Mouse (Mus musculus) neutrophil, adult 5-6 weeks (primary cell): Measurements from ENCODE around the gene Gpx3. TPM values are rescaled to one million over a fixed set of nuclear protein-coding genes. Genes with fewer than 3 reads are reported as not detected.
A peak's percentile ranks its signal among the peaks of the same experiment; 100 is the strongest.

ENCODE experiments used
- ATAC-seq: fragments of 151-379, 151-347 bp; 2 replicates; pipeline ENCODE4 v1.8.0; 2017; ENCODE audit warnings: mild to moderate bottlenecking, moderate TSS enrichment; ENCODE audit not compliant: insufficient number of reproducible peaks, poor library complexity, low FRiP score, severe bottlenecking; ENCODE audit errors: extremely low read depth
- total RNA-seq: library from RNA; stranded (forward); fragments of 200-1000 nt; gene quantifications from 2 replicates; pipeline ENCODE4 v1.2.3, GENCODE M21; 2017

The Gpx3 gene
- total RNA-seq, 1 experiment from 2014 or later = not detected

GRCm38 (mm10) chr11:54910081-54910665 is 7.9 kb downstream of the Gpx3 start:
- ATAC-seq = no peak

GRCm38 (mm10) chr11:54911201-54911600 is 8.9 kb downstream of the Gpx3 start:
- ATAC-seq = no peak

GRCm38 (mm10) chr11:54911671-54912502 is 9.6 kb downstream of the Gpx3 start:
- ATAC-seq = no peak

DNA sequence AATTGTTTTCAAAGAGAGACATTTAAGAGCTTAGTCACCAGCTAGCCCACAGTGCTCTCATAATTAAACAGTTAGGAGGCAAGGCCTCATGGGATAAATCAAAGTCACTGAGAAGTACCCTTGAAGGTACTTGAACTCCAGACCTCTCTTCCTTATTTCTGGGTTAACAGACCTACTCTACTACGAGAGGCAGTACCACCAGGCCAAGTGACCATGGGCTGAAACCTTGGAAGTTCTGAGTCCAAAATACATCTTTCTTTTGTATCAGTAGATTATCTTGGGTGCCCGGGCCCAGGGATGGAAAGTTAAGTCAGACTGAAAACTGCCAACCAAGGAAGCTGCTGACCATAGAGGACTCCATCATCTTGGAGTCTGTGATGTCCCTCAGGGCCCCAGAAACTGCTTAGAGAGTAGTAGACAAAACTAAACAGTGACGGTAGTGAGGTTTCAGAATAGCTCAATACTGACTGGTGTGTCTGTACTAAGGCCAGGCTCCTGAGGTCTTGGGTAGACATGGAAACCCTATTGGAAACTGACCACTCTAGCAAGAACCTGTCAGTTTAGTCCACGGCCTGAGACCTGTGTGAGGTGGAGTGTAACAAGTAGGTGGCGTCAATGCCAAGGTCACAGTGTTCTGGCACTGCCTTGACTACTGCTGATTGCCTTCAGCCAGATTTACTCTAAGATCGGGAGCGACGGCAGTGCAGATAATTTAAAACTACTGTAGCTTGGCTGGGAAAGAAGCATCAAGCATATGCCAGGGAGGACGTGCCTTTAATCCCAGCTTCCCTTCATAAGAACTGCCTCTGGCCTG is 10.5 kb downstream of the Gpx3 start:
- no peak for ATAC-seq

GRCm38 (mm10) chr11:54913841-54914240 is 11.6 kb downstream of the Gpx3 start:
- no peak for ATAC-seq

GRCm38 (mm10) chr11:54917461-54917860 is 15.2 kb downstream of the Gpx3 start:
- no peak for ATAC-seq

- no peak for ATAC-seq
These were observed 16.0 kb downstream of the Gpx3 start for GRCm38 (mm10) chr11:54918273-54918672.

- 0 out of 2 replicates have a peak, but pooled peaks have one; percentile 4 for ATAC-seq
These were observed 18.1 kb downstream of the Gpx3 start for GRCm38 (mm10) chr11:54920127-54920972.

GRCm38 (mm10) chr11:54920973-54921580 is 18.8 kb downstream of the Gpx3 start:
- no peak for ATAC-seq

- ATAC-seq = no peak
These were observed 19.5 kb downstream of the Gpx3 start for GRCm38 (mm10) chr11:54921798-54922197.

DNA sequence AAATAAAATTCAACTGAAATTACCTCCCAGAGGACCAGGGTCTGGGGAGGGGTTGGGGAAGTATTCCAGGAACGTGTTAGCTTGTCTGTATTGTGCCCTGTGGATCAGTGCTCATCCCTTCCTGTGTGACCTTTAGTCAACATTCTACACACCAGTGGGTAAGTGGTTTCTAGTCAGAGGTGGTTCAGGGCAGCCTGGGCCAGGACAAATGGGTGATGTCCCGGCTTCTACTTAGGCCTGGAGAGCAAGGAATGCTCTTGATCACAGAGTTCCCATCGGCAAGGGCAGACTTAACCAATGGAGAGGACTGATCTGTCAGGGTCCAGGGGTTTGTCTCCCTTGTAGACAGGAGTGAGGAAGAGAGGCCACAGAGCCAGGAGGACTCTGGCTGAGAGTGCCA is 20.2 kb downstream of the Gpx3 start:
- no peak for ATAC-seq

DNA sequence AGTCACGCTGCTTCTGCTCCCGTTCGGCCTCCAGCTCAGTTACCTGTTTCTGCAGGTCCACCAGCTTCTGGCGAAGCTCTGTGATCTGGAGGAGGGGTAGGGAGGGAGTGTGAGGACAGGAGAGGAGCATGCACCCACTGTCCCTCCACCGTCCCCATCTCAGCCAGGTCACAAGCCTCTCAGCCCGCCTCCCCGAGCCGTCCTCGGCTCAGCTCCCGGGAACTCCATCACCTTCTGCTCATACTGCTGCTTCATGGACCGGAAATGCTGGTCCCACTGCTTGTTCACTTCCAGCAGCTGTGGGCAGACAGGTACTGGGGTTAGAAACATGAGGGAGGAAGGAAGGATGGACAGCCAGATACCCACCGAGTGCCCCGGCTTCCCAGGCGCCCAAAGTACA is 21.9 kb downstream of the Gpx3 start:
- no peak for ATAC-seq

- peak; percentile 64 for ATAC-seq
These were observed 25.3 kb downstream of the Gpx3 start for GRCm38 (mm10) chr11:54927346-54928140.

DNA sequence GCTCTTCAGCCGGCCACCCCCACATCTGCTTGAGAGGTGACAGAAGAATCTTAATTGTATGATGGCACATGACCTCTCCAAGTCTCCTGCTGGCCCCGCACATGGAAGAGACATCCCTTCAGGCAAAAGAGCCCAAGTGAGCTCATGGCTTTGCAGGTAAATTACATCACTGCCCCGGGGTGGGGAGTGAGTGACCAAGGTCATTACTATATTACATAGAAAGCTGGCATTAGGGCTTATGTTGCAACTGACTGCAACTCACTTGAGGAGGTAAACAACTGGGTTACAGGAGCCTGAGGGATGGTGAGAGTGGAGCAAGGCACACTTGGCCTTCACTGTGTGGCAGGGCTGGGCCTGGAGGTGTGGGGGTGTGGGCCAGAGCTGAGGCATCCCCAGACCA is 26.0 kb downstream of the Gpx3 start:
- no peak for ATAC-seq

DNA sequence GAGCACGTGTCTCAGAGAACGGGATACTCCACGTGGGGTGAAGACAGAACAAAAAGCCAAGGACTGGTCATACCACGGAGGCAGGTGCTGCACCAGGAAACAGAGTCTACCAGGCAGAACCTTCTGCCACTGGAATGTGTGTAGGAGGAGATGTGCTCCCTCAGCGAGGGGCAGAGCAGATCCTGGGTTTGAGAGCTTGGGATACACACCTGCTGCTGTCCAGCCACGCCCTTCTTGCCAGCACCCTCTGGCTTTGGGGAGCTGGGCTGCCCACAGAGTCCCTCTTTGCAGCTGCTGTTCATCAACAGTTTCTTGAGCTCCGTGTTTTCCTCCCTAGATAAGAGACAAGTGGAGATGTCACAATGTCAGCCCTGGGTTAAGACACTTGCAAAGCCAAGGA is 26.6 kb downstream of the Gpx3 start:
- no peak for ATAC-seq

GRCm38 (mm10) chr11:54929290-54929689 is 27.0 kb downstream of the Gpx3 start:
- no peak for ATAC-seq

DNA sequence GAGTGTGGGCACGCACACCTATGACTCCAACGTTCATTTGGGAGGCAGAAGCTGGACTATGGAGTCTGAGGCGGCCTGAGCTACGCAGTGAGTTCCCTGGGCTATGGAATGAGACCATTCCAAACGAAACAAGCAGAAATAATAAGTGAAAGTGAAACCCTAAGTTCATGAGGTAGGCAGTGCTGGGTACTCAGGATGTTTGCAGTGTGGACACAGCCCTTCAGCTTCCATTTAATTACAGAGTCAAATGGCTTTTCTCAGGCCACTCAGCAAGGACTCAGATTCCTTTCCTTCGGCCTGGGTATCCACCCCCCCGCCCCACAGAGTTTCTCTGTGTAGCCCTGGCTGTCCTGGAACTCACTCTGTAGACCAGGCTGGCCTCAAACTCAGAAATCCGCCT is 27.5 kb downstream of the Gpx3 start:
- no peak for ATAC-seq
